Mouse (Mus musculus): ENCODE results near the gene Kcnmb3. TPM values are rescaled to one million over a fixed set of nuclear protein-coding genes. Genes with fewer than 3 reads are reported as not detected.

The Kcnmb3 gene
- polyA plus RNA-seq, 1 experiment, result not detected

DNA sequence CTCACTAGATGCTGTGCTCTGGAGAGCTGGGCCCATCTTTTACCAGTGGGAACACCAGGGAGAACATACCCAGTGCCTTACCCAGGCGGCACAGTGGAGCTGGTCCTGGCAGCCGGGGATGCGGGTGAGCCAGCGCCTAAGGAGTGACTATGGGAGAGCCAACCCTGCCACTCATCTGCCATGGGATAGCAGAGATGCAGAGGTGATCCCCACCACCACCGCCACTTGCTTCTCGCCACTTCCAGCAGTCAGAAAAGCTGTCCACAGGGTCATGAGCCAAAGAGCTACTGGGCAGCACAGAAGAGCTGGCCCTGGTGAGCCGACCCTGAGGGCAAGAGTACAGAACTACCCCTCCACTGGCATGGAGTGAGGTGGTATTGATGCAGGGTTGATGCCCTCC is 12.1 kb downstream of the Kcnmb3 start:
- Histone ChIP-seq H3K4me3 (replicated peaks) (no peak overlapping the region), H3K27me3 (ENCODE audit: control insufficient read depth) (no peaks in the 10 kb centered on the region), H3K4me1 (ENCODE audit: control insufficient read depth) (no peaks in the 10 kb centered on the region), H3K36me3 (ENCODE audit: control insufficient read depth) (no peaks in the 10 kb centered on the region), H3K9me3 (ENCODE audit: control insufficient read depth, low read length) (no peaks in the 10 kb centered on the region)
- TF ChIP-seq GATA1 (IDR thresholded peaks at IDR 0.05; ENCODE audit: low read length), result no peak
- TF ChIP-seq TAL1 (IDR thresholded peaks at IDR 0.05; ENCODE audit: low read length), result no peak

DNA sequence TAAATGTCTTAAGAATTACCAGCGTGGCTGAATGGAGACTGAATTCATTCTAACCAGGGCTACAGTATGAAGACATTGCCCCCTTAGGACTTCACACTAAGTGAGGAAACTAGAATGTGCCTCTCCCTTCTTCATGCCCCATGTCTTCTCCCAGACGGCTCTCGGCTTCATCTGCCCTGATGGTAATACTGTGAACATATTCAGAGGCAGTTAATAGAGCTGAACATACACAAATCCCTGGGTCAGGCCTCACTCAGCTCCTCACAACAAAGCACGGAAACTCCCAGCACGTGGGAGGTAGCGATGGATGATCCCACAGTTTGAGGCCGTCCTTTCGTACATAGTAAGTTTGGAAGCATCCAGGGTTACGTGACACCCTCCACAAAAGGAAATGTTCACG is 18.8 kb downstream of the Kcnmb3 start:
- no peaks in the 10 kb centered on the region for H3K4me1 ChIP-seq (ENCODE audit: control insufficient read depth)
- TF ChIP-seq GATA1 (IDR thresholded peaks at IDR 0.05; ENCODE audit: low read length), result no peak
- TF ChIP-seq TAL1 (IDR thresholded peaks at IDR 0.05; ENCODE audit: low read length), result no peak
- no peak overlapping the region for H3K4me3 ChIP-seq (replicated peaks)
- no peaks in the 10 kb centered on the region for H3K9me3 ChIP-seq (ENCODE audit: control insufficient read depth, low read length)
- H3K36me3 ChIP-seq (ENCODE audit: control insufficient read depth), result no peaks in the 10 kb centered on the region
- no peaks in the 10 kb centered on the region for H3K27me3 ChIP-seq (ENCODE audit: control insufficient read depth)

DNA sequence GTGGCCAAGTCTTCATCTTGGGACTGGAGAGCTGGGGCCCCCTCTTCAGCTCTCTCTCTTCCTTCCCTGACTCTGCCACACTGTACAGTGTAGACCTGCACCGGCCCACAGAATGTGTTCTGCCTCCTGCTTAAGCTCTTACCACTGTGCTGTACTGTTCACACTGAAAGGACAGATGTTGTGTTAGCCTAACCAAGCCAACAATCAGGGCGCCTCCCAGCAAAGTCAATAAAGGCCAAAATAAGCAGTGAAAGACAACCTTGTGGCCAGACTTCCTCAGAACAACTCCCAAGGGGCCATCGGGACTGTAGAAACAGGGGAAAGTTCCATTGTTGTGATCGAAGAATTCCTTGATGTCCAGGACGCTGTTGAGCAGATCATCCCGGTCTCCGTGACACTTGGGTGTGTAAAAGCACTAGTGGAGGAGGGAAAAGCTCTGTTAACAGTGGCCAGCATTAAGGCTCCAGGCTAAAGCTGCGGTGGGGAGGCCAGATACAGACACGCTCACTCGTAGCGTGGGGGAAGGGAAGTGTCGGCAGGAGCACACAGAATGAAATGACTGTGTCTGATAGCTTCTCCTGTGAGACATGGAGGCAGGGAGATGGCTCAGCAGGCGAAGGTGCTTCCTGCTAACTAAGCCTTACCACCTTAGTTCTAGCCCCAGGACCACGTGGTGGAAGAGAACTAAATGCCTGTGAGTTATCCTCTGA is 19.7 kb downstream of the Kcnmb3 start:
- no peak for TF ChIP-seq TAL1 (IDR thresholded peaks at IDR 0.05; ENCODE audit: low read length)
- TF ChIP-seq GATA1 (IDR thresholded peaks at IDR 0.05; ENCODE audit: low read length), result no peak

DNA sequence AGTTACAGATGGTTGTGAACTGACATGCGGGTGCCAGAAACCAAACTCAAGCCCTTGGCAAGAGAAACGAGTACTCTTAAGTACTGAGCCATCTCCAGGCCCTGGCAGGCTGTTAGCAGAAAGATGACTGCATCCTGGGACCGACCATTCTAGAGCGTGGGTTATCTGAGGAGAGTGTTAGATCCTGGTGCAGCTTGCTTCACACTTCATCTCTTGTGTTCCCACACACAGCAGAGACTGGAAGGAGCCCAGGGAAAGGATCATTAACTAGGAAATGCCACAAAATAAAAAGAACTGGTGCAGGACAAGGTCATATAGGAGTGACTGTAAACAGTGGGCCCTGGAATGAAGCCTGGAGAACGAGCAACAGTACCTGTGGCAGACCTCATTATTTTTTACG is 20.9 kb downstream of the Kcnmb3 start:
- TF ChIP-seq GATA1 (IDR thresholded peaks at IDR 0.05; ENCODE audit: low read length) (no peak), TAL1 (IDR thresholded peaks at IDR 0.05; ENCODE audit: low read length) (no peak)
- H3K9me3 ChIP-seq (ENCODE audit: control insufficient read depth, low read length), result no peaks in the 10 kb centered on the region

More for the DNA sequence above, 19.7 kb downstream of the Kcnmb3 start:
- Histone ChIP-seq H3K9me3 (ENCODE audit: control insufficient read depth, low read length) (no peaks in the 10 kb centered on the region), H3K4me3 (replicated peaks) (no peak overlapping the region), H3K4me1 (ENCODE audit: control insufficient read depth) (no peaks in the 10 kb centered on the region), H3K36me3 (ENCODE audit: control insufficient read depth) (no peaks in the 10 kb centered on the region), H3K27me3 (ENCODE audit: control insufficient read depth) (no peaks in the 10 kb centered on the region)

DNA sequence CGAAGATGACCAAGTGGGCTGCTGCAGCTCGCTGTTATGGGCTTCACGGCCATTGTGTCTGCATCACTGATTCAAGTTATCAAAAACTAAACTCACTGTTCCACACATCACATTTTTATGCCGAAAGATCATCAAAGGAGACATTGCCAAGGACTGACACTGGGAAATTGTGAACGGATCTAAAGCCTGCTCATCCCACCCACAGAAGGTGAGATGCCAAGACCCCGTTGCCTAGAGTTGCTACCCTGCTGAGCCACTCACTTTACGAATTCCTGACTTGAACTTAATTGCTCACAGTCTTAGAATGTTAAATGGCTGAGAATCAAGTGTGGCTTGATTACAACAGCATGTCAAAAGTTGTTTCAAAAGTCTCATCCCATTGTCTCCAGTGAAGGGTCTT is 21.6 kb downstream of the Kcnmb3 start:
- H3K36me3 ChIP-seq (ENCODE audit: control insufficient read depth), result no peaks in the 10 kb centered on the region

More for the DNA sequence above, 20.9 kb downstream of the Kcnmb3 start:
- no peaks in the 10 kb centered on the region for H3K27me3 ChIP-seq (ENCODE audit: control insufficient read depth)
- H3K4me3 ChIP-seq (replicated peaks), result no peak overlapping the region
- no peaks in the 10 kb centered on the region for H3K4me1 ChIP-seq (ENCODE audit: control insufficient read depth)
- H3K36me3 ChIP-seq (ENCODE audit: control insufficient read depth), result no peaks in the 10 kb centered on the region

DNA sequence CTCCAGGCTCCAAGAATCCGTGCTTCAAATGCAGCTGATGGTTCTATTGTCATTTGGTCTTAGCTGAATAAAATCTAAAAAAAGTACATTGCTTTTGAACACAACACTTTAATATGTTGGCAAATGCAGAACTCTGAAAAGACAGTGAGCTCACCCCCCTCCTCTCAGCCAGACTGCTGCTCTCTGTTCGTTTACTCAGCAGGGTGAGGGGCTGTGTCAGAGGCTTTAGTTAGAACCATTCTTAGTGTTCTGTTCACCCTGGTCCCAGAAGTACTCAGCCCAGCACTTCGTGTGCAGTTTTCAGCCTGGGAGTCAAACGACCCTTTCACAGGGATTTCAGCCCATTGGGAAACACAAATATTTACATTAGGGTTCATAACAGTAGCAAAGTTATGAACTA is 23.6 kb downstream of the Kcnmb3 start:
- Histone ChIP-seq H3K9me3 (ENCODE audit: control insufficient read depth, low read length) (no peaks in the 10 kb centered on the region), H3K36me3 (ENCODE audit: control insufficient read depth) (peaks cover 6% of the 10 kb centered on the region), H3K27me3 (ENCODE audit: control insufficient read depth) (no peaks in the 10 kb centered on the region), H3K4me1 (ENCODE audit: control insufficient read depth) (no peaks in the 10 kb centered on the region), H3K4me3 (replicated peaks) (no peak overlapping the region)
- no peak for TF ChIP-seq TAL1 (IDR thresholded peaks at IDR 0.05; ENCODE audit: low read length)
- TF ChIP-seq GATA1 (IDR thresholded peaks at IDR 0.05; ENCODE audit: low read length), result no peak

More for the DNA sequence above, 21.6 kb downstream of the Kcnmb3 start:
- H3K9me3 ChIP-seq (ENCODE audit: control insufficient read depth, low read length), result no peaks in the 10 kb centered on the region
- no peaks in the 10 kb centered on the region for H3K27me3 ChIP-seq (ENCODE audit: control insufficient read depth)
- TF ChIP-seq GATA1 (IDR thresholded peaks at IDR 0.05; ENCODE audit: low read length), result no peak
- TF ChIP-seq TAL1 (IDR thresholded peaks at IDR 0.05; ENCODE audit: low read length), result no peak
- H3K4me3 ChIP-seq (replicated peaks), result no peak overlapping the region
- no peaks in the 10 kb centered on the region for H3K4me1 ChIP-seq (ENCODE audit: control insufficient read depth)

DNA sequence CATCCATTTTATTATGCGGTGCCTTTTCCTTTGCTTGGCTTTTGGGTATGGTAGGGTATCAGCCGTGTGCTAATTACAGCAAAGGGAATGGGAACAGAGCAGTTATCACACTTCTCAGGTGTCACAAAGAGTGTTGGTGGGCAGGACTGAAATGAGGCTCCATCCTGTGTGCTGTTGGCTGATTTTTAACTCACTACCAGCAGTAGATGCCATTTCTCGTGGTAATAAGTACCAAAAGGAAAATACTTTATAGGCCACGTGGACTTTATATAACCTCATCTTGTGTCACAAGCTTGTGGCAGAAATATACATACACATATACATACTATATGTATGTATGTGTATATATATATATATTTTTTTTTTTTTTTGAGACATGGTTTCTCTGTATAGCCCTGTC is 24.7 kb downstream of the Kcnmb3 start:
- no peaks in the 10 kb centered on the region for H3K27me3 ChIP-seq (ENCODE audit: control insufficient read depth)
- TF ChIP-seq TAL1 (IDR thresholded peaks at IDR 0.05; ENCODE audit: low read length) (no peak), GATA1 (IDR thresholded peaks at IDR 0.05; ENCODE audit: low read length) (no peak)
- no peaks in the 10 kb centered on the region for H3K9me3 ChIP-seq (ENCODE audit: control insufficient read depth, low read length)
- peaks cover 17% of the 10 kb centered on the region for H3K36me3 ChIP-seq (ENCODE audit: control insufficient read depth)
- H3K4me1 ChIP-seq (ENCODE audit: control insufficient read depth), result no peaks in the 10 kb centered on the region
- H3K4me3 ChIP-seq (replicated peaks), result no peak overlapping the region

DNA sequence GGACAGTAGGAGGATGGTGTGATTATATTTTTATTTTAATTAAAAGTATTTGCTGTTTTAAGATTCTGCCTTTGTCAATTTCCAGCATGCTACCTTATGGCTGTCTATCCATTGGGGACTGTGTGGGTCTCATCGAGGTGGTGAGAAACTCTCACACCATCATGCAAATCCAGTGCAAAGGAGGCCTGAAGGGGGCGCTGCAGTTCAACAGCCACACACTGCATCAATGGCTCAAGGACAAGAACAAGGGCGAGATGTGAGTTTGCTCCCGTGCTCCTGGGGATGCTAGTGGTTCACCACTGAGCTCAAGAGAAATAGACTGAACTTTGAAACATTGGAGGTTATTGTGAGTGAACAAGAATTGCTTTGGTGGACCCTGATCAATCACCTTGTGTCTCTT is 32.3 kb downstream of the Kcnmb3 start:
- TF ChIP-seq TAL1 (IDR thresholded peaks at IDR 0.05; ENCODE audit: low read length) (no peak), GATA1 (IDR thresholded peaks at IDR 0.05; ENCODE audit: low read length) (no peak)
- no peaks in the 10 kb centered on the region for H3K4me1 ChIP-seq (ENCODE audit: control insufficient read depth)
- H3K36me3 ChIP-seq (ENCODE audit: control insufficient read depth), result peaks cover 86% of the 10 kb centered on the region

DNA sequence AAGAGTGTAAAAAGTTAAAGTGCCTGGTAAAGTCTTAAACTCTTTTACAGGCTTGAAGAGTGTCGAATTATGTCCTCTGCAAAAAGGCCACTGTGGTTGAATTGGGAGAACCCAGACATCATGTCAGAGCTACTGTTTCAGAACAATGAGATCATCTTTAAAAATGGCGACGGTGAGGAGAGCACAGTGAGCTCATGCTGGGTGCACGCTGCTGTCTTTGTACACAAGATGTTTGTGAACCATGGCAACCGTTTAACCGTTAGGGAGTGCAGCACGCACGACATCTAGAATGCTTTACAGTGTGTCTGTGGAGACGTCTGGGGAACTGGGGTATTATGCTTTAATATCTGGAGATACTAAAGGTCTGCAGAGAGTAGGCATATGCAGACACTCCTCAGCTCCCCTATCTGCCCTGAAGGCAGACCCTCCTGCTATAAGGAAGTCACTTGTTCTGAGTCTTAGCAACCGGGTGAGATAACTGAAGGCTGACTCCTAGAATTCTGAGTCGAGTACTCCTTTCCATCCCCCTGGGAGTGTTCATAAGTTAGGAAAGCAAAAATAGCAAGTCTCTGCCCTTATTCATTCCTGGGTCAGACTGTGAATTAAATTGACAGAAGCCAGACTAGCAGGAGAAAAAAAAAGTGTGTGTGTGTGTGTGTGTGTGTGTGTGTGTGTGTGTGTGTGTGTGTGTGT is 37.6 kb downstream of the Kcnmb3 start:
- H3K4me1 ChIP-seq (ENCODE audit: control insufficient read depth), result no peaks in the 10 kb centered on the region
- no peak for TF ChIP-seq TAL1 (IDR thresholded peaks at IDR 0.05; ENCODE audit: low read length)
- no peaks in the 10 kb centered on the region for H3K9me3 ChIP-seq (ENCODE audit: control insufficient read depth, low read length)
- peaks cover 84% of the 10 kb centered on the region for H3K36me3 ChIP-seq (ENCODE audit: control insufficient read depth)
- no peak overlapping the region for H3K4me3 ChIP-seq (replicated peaks)
- no peaks in the 10 kb centered on the region for H3K27me3 ChIP-seq (ENCODE audit: control insufficient read depth)

More for the DNA sequence above, 32.3 kb downstream of the Kcnmb3 start:
- no peaks in the 10 kb centered on the region for H3K27me3 ChIP-seq (ENCODE audit: control insufficient read depth)
- H3K4me3 ChIP-seq (replicated peaks), result no peak overlapping the region
- H3K9me3 ChIP-seq (ENCODE audit: control insufficient read depth, low read length), result no peaks in the 10 kb centered on the region

All from erythroblast, embryonic 14.5 days (primary cell).